In genomic region chr6:122660601-122661379, GRCm38 (mm10) we compare ENCODE assay signal across 9 mouse cellular contexts. TPM values are rescaled to one million over a fixed set of nuclear protein-coding genes. Genes with fewer than 3 reads are reported as not detected.
DNase-seq lines count a peak whose midpoint lies in the region; ATAC-seq lines count a peak whose summit lies in the region.
"Had no signal": no experiment of that assay in that cellular context is flagged by ENCODE, and none has a peak within 500 bp of the region (broad histone marks: within the 10 kb centered on the region; RNA-seq: fewer than 3 reads in every experiment).

No protein-coding gene starts in this region.

- peaks cover 12% of the 10 kb centered on the region; the same call in 1 of the 2 replicates for H3K27me3 ChIP-seq in embryonic facial prominence, embryonic 14.5 days (replicated peaks; ENCODE audit: control insufficient read depth, insufficient read depth, low read length)
- peaks cover 4% of the 10 kb centered on the region; the same call in 1 of the 2 replicates for H3K27me3 ChIP-seq in hindbrain, embryonic 16.5 days (replicated peaks; ENCODE audit: control insufficient read depth, insufficient read depth, low read length)

- no peak overlapping the region for H3K4me3 ChIP-seq in embryonic facial prominence, embryonic 14.5 days (ENCODE audit: low read depth, low read length)
- H3K4me3 ChIP-seq in hindbrain, embryonic 16.5 days (ENCODE audit: low read length), result no peak overlapping the region

- no peaks in the 10 kb centered on the region for H3K4me1 ChIP-seq in embryonic facial prominence, embryonic 14.5 days (ENCODE audit: control insufficient read depth, insufficient read depth, low read length)
- no peaks in the 10 kb centered on the region for H3K4me1 ChIP-seq in hindbrain, embryonic 16.5 days (ENCODE audit: control insufficient read depth, insufficient read depth, low read depth, low read length)

- H3K27ac ChIP-seq in embryonic facial prominence, embryonic 14.5 days (replicated peaks; ENCODE audit: low read depth, low read length), result no peak overlapping the region
- H3K27ac ChIP-seq in hindbrain, embryonic 16.5 days (ENCODE audit: low read depth, low read length), result no peak overlapping the region

- ATAC-seq in embryonic facial prominence, embryonic 14.5 days (ENCODE audit: low read depth), result no peak
- peak; percentile 74 for ATAC-seq in hindbrain, embryonic 16.5 days

- H3K36me3 ChIP-seq in embryonic facial prominence, embryonic 14.5 days (ENCODE audit: control insufficient read depth, insufficient read depth, low read length), result no peaks in the 10 kb centered on the region
- H3K36me3 ChIP-seq in hindbrain, embryonic 16.5 days (ENCODE audit: control insufficient read depth, insufficient read depth, low read length), result no peaks in the 10 kb centered on the region

- no peak overlapping the region for H3K9ac ChIP-seq in embryonic facial prominence, embryonic 14.5 days (ENCODE audit: low read depth, low read length)
- H3K9ac ChIP-seq in hindbrain, embryonic 16.5 days (ENCODE audit: low read depth, low read length), result no peak overlapping the region

- peak; percentile 54 for DNase-seq in adrenal gland, postnatal 14 days
- DNase-seq in adrenal gland, postnatal 25 days, result no peak
- peak; percentile 75 for DNase-seq in 3T3-L1 (ENCODE audit: low read depth, low spot score)
- peak; percentile 76 for DNase-seq in brain, adult 2 months (ENCODE audit: low read depth, low spot score)
- DNase-seq in embryonic facial prominence, embryonic 14.5 days (ENCODE audit: low spot score), result peak; percentile 33
- peak; percentile 41 for DNase-seq in lung, postnatal 10 days
- peak; percentile 75 for DNase-seq in retina, postnatal 1 day

- H3K9me3 ChIP-seq in embryonic facial prominence, embryonic 14.5 days (ENCODE audit: control insufficient read depth, low read length), result no peaks in the 10 kb centered on the region
- H3K9me3 ChIP-seq in hindbrain, embryonic 16.5 days (ENCODE audit: control insufficient read depth, low read length), result no peaks in the 10 kb centered on the region

- WGBS in embryonic facial prominence, embryonic 14.5 days, result 40% methylated on average over 8 of the region's 8 CpGs
- 48% methylated on average over 8 of the region's 8 CpGs for WGBS in hindbrain, embryonic 16.5 days

- H3K4me2 ChIP-seq in embryonic facial prominence, embryonic 14.5 days (ENCODE audit: low read depth, low read length), result no peak overlapping the region
- no peak overlapping the region for H3K4me2 ChIP-seq in hindbrain, embryonic 16.5 days (ENCODE audit: low read length)

RNA-seq across cellular contexts. Expression of gene Dppa3, which starts 34.6 kb away (rescaled TPM):
- total RNA-seq in adrenal gland, postnatal 14 days (2021), result not detected in 2 replicates
- not detected in 2 replicates for total RNA-seq in adrenal gland, postnatal 25 days (2021)
- not detected in 2 replicates for polyA plus RNA-seq in embryonic facial prominence, embryonic 14.5 days (2014; fragmentation: Nextera tagmentation; extraction: Ambion mirVana)
- polyA plus RNA-seq in hindbrain, embryonic 16.5 days (2015; fragmentation: Nextera tagmentation; extraction: Ambion mirVana), result not detected in 2 replicates
- polyA plus RNA-seq: heart, embryonic 16.5 days had no signal

RNA-seq across cellular contexts. Expression of gene Nanog, which starts 46.5 kb away (rescaled TPM):
- not detected in 2 replicates for total RNA-seq in adrenal gland, postnatal 14 days (2021)
- not detected in 2 replicates for total RNA-seq in adrenal gland, postnatal 25 days (2021)
- 0.11 and 0.33 TPM in 2 replicates for polyA plus RNA-seq in embryonic facial prominence, embryonic 14.5 days (2014; fragmentation: Nextera tagmentation; extraction: Ambion mirVana)
- polyA plus RNA-seq in hindbrain, embryonic 16.5 days (2015; fragmentation: Nextera tagmentation; extraction: Ambion mirVana), result 0.08 and 0.25 TPM in 2 replicates

RNA-seq across cellular contexts. Expression of gene Gdf3, which starts 50.9 kb away (rescaled TPM):
- not detected in 2 replicates for total RNA-seq in adrenal gland, postnatal 14 days (2021)
- not detected in 2 replicates for total RNA-seq in adrenal gland, postnatal 25 days (2021)
- polyA plus RNA-seq in embryonic facial prominence, embryonic 14.5 days (2014; fragmentation: Nextera tagmentation; extraction: Ambion mirVana), result 0.37 TPM in 1 of 2 replicates, not detected in the other
- 0.06 TPM in 1 of 2 replicates, not detected in the other for polyA plus RNA-seq in hindbrain, embryonic 16.5 days (2015; fragmentation: Nextera tagmentation; extraction: Ambion mirVana)

RNA-seq across cellular contexts. Expression of gene Apobec1, which starts 58.5 kb away (rescaled TPM):
- 8.8 and 12.2 TPM in 2 replicates for total RNA-seq in adrenal gland, postnatal 14 days (2021)
- 6.1 and 8.7 TPM in 2 replicates for total RNA-seq in adrenal gland, postnatal 25 days (2021)
- polyA plus RNA-seq in embryonic facial prominence, embryonic 14.5 days (2014; fragmentation: Nextera tagmentation; extraction: Ambion mirVana), result 4.1 and 5.5 TPM in 2 replicates
- 1.3 and 2.8 TPM in 2 replicates for polyA plus RNA-seq in hindbrain, embryonic 16.5 days (2015; fragmentation: Nextera tagmentation; extraction: Ambion mirVana)
